Mouse (Mus musculus) large intestine, adult 2 months (tissue): Measurements from ENCODE around the gene Btbd35f10. TPM values are rescaled to one million over a fixed set of nuclear protein-coding genes. Genes with fewer than 3 reads are reported as not detected.
"Not testable (repeated sequence)": the region's sequence is repeated elsewhere in the genome, so short reads cannot be mapped to it uniquely, and the experiment has no call there.

ENCODE experiments used
- DNase-seq: peaks from one replicate; pipeline ENCODE4 v3.0.0-alpha.2; 2012; ENCODE audit warnings: low read depth, low spot score
- WGBS: fragments of 180-500 bp; shearing (Covaris S2); methylation state at CpG from one replicate; pipeline ENCODE4 v1.1.7; 2018; 5-methylcytosine and 5-hydroxymethylcytosine counted together
- polyA plus RNA-seq: library from polyadenylated mRNA; depleted of rRNA; stranded (reverse); fragments of >200 nt; gene quantifications from 2 replicates; pipeline ENCODE4 v1.2.3, GENCODE M21; 2012; rRNA removed

The Btbd35f10 gene
- polyA plus RNA-seq: not detected in 2 replicates

GRCm38 (mm10) chrX:3752785-3753184 is at the start of gene Btbd35f10:
TSS of gene Btbd35f10 (minus strand) at chrX:3752885.
- not testable (repeated sequence) for DNase-seq
- no CpG with 5 or more reads among the region's 3 CpGs for whole genome bisulfite sequencing

Other genes with a start within 250 kb of the Btbd35f10 start
- gene Btbd35f18, start 52.7 kb downstream of the Btbd35f10 start, polyA plus RNA-seq: not detected in 2 replicates
- gene Btbd35f16, start 204.1 kb upstream of the Btbd35f10 start, polyA plus RNA-seq: not detected in 2 replicates